Mouse (Mus musculus): ENCODE data around the gene Cyp2c68.

DNA sequence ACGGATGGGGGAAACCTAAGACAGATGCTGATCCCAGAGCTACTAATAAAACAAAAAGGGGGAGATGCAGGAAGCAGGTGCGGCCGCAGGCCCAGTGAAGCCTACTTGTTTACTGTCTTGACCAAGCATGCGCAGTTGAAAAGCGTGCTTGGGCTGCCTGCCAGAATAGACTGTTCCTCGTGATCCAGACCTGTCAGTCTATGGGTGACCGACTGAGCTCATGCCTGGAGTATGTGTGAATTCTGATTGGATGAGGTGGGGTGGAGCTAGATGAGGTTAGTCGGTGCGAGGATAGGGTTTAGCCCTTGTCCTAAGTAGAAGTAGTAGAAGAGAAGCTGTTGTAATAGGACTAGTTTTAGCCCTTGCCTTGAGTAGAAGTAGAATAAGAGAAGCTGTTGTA lies 93.3 kb downstream of the Cyp2c68 start:
- TF ChIP-seq CTCF (IDR thresholded peaks at IDR 0.05) (no peak), POLR2A (IDR thresholded peaks at IDR 0.05; ENCODE audit: insufficient read depth, low read depth, low read length) (no peak), EP300 (IDR thresholded peaks at IDR 0.05; ENCODE audit: insufficient read depth, low read depth, low read length) (no peak)
